Mouse (Mus musculus) T-cell, adult 2 months (primary cell): ENCODE measurements around the gene Nhp2.
"Not testable (repeated sequence)": the region's sequence is repeated elsewhere in the genome, so short reads cannot be mapped to it uniquely, and the experiment has no call there.

Experiments
- DNase-seq: peaks from one replicate; pipeline ENCODE4 v3.0.0; 2022; ENCODE audit warnings: low spot score

Gene Nhp2

DNA sequence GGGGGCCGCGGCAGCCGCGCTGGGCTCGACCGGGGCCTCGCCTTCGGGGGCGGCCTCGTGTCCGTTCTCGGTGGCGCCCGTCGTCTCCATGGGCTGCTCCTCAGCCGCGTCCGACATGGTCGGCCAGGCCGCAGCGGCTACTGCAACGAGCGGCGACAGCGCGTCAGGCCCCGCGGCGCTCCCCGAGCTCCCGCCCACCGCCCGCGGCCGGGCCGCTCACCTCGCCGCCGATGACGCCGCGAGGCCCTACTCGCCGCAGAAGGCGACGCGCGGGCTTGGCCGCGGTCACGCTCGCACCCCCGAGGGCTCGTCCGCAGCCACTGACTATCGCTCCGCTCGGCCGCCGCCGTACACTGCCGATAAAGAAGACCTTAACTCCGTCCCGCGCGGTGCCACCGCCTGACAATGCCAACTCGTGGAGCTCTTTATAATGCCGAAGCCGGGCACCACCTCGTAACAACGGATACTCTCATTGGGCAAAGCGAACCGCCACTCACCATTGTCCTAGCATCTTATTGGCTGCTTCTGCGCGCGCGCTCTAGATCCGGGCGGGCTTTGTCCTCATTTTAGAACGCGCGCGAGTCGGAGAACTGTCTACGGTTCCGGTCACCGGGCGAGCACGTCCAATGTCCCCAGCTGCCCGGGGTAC, 13.0 kb upstream of the Nhp2 start, which contains the start of gene Hnrnpab:
TSS of gene Hnrnpab (minus strand) at position 401 of the 649 bp plus-strand sequence.
- DNase-seq, result peak; percentile 97

DNA sequence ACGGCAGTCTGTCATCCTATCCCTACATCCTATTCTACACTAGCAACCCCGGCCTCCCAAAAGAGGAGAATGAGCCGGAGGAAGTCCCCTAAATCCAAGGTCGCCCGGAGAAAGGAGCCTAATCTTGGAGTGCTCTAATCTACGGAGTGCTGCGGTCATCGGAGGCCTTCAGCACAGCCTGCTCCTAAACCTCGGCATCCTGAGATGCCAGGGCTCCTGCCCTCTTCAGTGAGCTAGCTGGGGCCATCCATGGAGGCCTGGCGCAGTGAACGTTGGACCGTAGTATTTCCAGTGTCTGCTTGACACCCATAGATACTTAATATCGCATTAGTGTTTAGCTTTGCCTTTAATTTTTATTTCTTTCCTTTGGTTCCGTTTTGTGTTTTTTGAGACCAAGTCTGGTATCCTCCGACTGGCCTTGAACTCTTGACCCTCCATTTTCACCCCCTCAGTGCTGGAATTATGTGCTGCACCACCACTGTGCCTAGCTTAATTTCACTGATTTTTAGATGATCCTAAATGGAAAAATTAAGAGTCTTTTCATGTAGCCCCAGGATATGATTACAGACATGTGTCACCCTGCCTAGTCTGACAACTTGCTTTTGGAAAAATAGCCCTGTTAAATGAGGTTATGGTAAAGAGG, 12.3 kb upstream of the Nhp2 start:
- DNase-seq, result no peak

DNA sequence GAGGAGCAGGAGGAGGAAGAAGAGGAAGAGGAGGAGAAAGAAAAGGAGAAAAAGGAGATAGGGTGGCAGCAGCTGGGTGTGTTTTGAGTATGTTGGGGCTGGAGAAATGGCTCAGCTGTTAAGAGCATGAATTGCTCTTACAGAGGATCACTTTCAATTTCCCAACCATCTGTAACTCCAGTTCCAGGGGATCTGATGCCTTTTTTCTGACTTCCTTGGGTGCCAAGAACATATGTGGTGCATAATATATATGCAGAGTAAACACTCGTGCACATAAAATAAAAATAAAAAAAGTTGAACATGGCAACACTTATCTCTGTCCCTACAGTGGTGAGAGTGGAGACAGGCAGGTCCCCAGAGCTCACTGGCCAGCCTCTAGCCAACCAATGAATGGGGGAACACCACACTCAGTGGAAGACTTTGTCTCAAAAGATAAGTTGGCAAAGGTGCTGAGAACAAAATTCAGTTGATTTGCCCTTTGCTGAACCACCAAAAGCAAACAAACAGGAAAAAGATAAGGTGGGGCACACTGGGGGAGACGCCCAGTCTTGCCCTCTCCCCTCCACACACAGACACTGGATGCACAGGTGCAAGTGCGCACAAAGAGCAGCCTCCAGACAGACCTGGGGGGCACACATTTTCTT, 10.1 kb upstream of the Nhp2 start:
- no peak for DNase-seq

GRCm38 (mm10) chr11:51609940-51610339, 9.6 kb upstream of the Nhp2 start:
- DNase-seq, result not testable (repeated sequence)

DNA sequence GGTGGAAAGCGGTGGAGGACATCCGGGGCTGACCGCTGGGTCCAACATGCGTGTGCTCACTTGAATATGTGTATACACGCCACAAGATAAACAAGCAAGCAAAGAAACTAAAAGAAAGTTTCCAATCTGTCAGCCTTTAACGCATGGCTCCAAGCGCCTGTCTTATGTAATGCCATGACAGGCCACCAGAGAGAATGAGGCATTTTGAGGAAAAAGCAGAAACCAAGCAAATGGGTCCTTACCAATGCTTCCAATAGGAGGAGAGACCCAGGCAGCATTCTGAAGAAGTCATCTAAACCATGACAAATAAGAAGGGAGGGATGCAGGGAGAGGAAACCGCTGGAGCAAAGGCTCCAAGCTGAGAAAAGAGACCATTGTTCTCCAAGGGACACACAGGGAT, 5.3 kb upstream of the Nhp2 start:
- DNase-seq, result no peak

- no peak for DNase-seq
Observed at GRCm38 (mm10) chr11:51615129-51615528, 4.4 kb upstream of the Nhp2 start.

GRCm38 (mm10) chr11:51615601-51616000, 3.9 kb upstream of the Nhp2 start:
- DNase-seq, result peak; percentile 56

- DNase-seq, result not testable (repeated sequence)
Observed at GRCm38 (mm10) chr11:51616113-51616512, 3.4 kb upstream of the Nhp2 start.

- DNase-seq, result peak; percentile 74
Observed at GRCm38 (mm10) chr11:51617693-51618092, 1.8 kb upstream of the Nhp2 start.

DNA sequence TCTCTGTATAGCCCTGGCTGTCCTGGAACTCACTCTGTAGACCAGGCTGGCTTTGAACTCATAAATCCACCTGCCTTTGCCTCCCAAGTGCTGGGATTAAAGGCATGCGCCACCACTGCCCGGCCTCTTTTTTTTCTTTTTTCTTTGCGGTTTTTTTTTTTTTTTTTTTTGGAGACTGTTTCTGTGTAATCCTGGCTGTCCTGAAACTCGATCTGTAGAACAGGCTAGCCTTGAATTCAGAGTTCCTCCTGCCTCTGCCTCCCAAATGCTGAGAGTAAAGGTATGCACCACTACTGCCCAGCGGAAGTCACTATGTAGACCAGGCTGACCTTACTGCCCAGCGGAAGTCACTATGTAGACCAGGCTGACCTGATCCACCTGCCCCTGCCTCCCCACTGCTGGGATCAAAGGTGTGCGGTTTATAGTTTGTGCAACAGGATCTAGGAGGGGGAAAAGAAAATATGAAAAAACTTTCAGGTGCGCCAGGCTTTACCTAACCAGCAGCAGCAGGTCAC, 584 bp upstream of the Nhp2 start:
- no peak for DNase-seq

DNA sequence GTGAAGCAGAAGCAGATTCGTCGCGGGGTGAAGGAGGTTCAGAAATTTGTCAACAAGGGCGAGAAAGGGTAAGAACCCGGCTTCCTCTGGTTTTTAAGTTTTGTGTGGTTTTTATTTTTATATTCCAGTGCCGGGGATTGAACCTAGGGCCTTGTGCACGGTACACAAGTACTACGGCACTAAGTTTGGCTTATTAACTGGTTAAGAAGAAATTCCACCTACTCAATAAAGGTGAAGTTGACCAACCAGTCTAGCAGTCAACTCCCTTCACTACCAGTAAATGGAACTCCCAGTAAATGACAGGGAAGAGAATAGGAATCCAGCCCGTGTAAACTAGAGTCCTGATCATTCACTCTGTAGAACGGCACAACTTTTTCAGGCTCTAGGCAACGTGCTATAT, 549 bp downstream of the Nhp2 start:
- no peak for DNase-seq

GRCm38 (mm10) chr11:51621776-51622175, 2.2 kb downstream of the Nhp2 start:
- no peak for DNase-seq

GRCm38 (mm10) chr11:51622971-51623491, 3.5 kb downstream of the Nhp2 start:
- no peak for DNase-seq

- DNase-seq, result no peak
Observed at GRCm38 (mm10) chr11:51625187-51625820, 5.8 kb downstream of the Nhp2 start.

DNA sequence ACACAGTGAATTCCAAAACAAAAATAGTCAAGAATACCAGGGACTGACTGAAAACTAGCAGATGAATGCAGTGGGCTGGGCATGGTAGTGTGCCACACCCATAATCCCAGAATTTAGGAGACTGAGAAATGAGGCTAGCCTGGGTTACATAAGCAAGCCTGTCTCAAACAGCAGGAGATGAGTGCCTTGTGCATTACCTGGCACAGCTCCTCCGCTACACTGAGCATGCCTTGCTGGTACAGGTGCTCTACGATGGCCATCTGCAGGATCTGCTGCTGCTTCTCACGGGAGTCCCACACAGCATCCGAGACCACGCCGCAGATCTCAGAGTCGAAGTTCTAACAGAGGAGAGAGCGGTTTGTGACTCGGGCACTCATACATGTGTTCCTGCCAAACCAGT, 7.9 kb downstream of the Nhp2 start:
- no peak for DNase-seq

DNA sequence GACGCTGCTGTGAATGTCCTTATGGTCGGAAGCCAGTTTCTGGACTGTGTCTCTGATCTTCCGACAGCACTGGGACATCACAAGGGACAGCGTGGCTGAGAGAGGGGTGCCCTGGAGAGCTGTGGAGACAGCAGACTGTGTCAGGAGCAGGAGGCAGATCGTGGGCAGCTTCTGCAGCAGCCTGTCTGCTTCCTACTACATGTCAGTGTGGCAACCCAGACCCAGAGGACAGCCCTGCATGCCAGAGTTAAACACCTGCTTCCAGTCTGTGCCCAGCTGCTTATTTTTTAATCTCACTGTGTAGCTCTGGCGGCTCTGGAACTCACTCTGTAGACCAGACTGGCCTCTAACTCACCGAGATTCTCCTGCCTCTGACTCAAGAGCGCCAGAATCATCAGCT, 8.4 kb downstream of the Nhp2 start:
- DNase-seq, result no peak

- DNase-seq, result no peak
Observed at GRCm38 (mm10) chr11:51629651-51630314, 10.2 kb downstream of the Nhp2 start.

DNA sequence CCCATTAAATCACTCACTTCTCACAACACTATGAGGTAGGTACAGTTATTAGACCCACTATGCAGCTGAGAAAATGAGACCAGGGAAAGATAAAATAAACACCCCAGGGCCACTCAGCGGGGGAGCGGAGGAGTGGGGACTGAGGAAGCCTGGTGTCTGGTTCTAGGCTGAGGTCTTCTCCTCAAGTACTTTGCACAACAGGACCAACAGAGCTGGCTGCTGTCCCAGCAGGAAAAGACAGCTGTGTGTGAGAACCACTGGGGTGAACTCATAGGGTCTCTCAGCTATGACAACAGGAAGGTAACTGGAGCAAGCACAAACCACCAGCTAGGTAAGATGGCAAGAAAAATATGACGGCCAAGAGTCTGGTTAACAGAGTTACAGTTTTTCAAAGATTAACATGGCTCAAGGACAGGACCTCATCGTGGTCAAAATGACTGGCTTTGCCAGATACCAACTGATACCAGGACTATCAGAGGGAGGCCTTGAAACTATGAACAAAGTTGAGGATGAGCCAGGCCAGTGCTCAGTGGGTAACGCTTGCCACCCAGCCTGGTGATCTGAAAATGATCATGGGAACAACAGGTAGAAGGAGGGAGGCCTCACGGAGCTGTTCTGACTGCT, 12.7 kb downstream of the Nhp2 start:
- DNase-seq, result no peak

DNA sequence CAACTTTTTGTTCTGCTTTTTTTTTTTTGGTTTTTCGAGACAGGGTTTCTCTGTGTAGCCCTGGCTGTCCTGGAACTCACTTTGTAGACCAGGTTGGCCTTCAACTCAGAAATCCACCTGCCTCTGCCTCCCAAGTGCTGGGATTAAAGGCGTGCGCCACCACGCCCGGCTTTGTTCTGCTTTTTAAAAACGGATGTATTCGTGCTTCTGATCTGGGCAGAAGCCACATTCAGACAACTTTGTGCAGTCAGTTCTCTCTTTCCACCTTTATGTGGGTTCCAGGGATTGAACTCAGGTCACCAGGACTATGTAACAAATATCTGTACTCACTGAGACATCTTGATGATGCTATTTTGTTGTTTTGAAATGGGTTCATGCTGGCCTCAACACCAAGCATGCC, 13.7 kb downstream of the Nhp2 start:
- DNase-seq, result peak; percentile 37

DNA sequence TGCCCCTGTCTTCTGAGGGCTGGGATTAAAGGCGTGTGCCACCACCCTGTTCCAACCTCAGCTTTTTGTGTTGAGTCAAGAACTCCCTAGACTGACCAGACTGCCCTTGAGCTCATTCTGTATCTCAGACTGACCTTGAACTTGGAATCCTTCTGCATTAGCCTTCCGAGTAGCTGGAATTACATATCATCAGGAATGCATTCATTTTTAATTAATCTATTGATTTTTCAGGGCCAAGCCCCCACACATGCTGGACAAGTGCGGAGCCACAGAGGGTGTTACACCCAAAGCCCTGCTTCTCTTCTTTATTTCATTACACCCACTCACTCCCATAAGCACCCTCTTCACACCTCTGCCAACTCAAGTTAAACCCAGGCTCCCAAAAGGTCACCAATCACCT, 14.2 kb downstream of the Nhp2 start:
- DNase-seq, result no peak

DNA sequence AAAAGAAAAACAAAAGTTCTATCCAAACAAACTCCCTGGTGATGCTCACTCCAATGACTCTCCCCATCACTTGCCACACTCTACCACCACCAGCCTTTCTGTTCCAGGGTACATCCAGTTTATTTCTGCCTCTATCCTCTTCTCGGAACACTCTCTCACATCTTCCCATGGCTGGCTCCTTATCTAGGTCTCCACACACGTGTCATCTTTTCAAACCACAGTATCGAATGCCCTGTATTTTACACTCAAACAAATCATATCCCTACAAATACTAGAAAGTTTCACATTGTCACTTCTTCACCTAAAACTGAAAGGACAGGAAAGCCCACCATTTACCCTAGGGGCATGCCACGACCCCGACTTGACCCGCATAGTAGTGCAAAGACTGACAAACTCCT, 15.6 kb downstream of the Nhp2 start:
- DNase-seq, result no peak
